Mouse (Mus musculus): ENCODE results near the gene Armc2.

The Armc2 gene

GRCm38 (mm10) chr10:41866069-41866837, 152.0 kb downstream of the Armc2 start:
- DNase-seq (ENCODE audit: low spot score in 2 of 2): no peak

Measured in frontal cortex, postnatal 36 days (tissue).